Mouse (Mus musculus): ENCODE results near the gene Gm17402.
A peak's percentile ranks its signal among the peaks of the same experiment; 100 is the strongest.

The Gm17402 gene

GRCm38 (mm10) chr3:67375063-67375462 lies at the start of gene Gm17402:
Gene Gm17402 (minus strand): TSS chr3:67375163.
- DNase-seq, result no peak

- no peak for DNase-seq
Measured at GRCm38 (mm10) chr3:67378215-67378614, 3.3 kb upstream of the Gm17402 start.

- no peak for DNase-seq
Measured at GRCm38 (mm10) chr3:67374360-67374778, 594 bp downstream of the Gm17402 start.

GRCm38 (mm10) chr3:67373872-67374271 lies 1.1 kb downstream of the Gm17402 start, which contains the start of gene Mlf1:
Gene Mlf1 (plus strand): TSS chr3:67374097.
- peak; percentile 92 for DNase-seq

- no peak for DNase-seq
Measured at GRCm38 (mm10) chr3:67372781-67373180, 2.2 kb downstream of the Gm17402 start.

- DNase-seq, result no peak
Measured at GRCm38 (mm10) chr3:67372194-67372593, 2.8 kb downstream of the Gm17402 start.

GRCm38 (mm10) chr3:67369407-67370079 lies 5.4 kb downstream of the Gm17402 start:
- DNase-seq, result no peak

GRCm38 (mm10) chr3:67367481-67367880 lies 7.5 kb downstream of the Gm17402 start:
- no peak for DNase-seq

- no peak for DNase-seq
Measured at GRCm38 (mm10) chr3:67366087-67366892, 8.7 kb downstream of the Gm17402 start.

GRCm38 (mm10) chr3:67358376-67358775 lies 16.6 kb downstream of the Gm17402 start:
- DNase-seq, result no peak

- no peak for DNase-seq
Measured at GRCm38 (mm10) chr3:67352763-67353149, 22.2 kb downstream of the Gm17402 start.

- peak; percentile 15 for DNase-seq
Measured at GRCm38 (mm10) chr3:67352128-67352762, 22.7 kb downstream of the Gm17402 start.

- DNase-seq, result no peak
Measured at GRCm38 (mm10) chr3:67351406-67352127, 23.4 kb downstream of the Gm17402 start.

- DNase-seq, result no peak
Measured at GRCm38 (mm10) chr3:67346674-67347073, 28.3 kb downstream of the Gm17402 start.

GRCm38 (mm10) chr3:67344599-67344998 lies 30.4 kb downstream of the Gm17402 start:
- DNase-seq, result peak; percentile 25

- DNase-seq, result no peak
Measured at GRCm38 (mm10) chr3:67343004-67343662, 31.8 kb downstream of the Gm17402 start.

- DNase-seq, result no peak
Measured at GRCm38 (mm10) chr3:67340921-67341320, 34.0 kb downstream of the Gm17402 start.

GRCm38 (mm10) chr3:67339558-67339957 lies 35.4 kb downstream of the Gm17402 start:
- no peak for DNase-seq

GRCm38 (mm10) chr3:67322422-67322821 lies 52.5 kb downstream of the Gm17402 start:
- no peak for DNase-seq
